Mouse (Mus musculus) forebrain, embryonic 15.5 days (tissue): Measurements from ENCODE around the gene Syt7. TPM values are rescaled to one million over a fixed set of nuclear protein-coding genes. Genes with fewer than 3 reads are reported as not detected.

Source experiments
- ATAC-seq: fragments of 200-750 bp; cut with Nextera tagmentation; replicated peaks from 2 replicates; pipeline ENCODE4 v1.8.0; 2017; ENCODE audit warnings: mild to moderate bottlenecking, moderate TSS enrichment, moderate library complexity
- H3K27ac ChIP-seq: fragments of 300-500 bp; sonication (generic); replicated peaks from 2 replicates; pipeline ENCODE4 v1.5.1; 2015; ENCODE audit warnings: mild to moderate bottlenecking, inconsistent platforms
- H3K27me3 ChIP-seq: fragments of 300-500 bp; sonication (generic); 2 replicates; pipeline ENCODE4 v1.6.1; 2015; ENCODE audit warnings: inconsistent platforms
- H3K36me3 ChIP-seq: fragments of 300-500 bp; sonication (generic); 2 replicates; pipeline ENCODE4 v1.6.1; 2015; ENCODE audit warnings: mild to moderate bottlenecking, inconsistent platforms
- H3K4me1 ChIP-seq: fragments of 300-500 bp; sonication (generic); 2 replicates; pipeline ENCODE4 v1.6.1; 2015; ENCODE audit warnings: inconsistent platforms
- H3K4me2 ChIP-seq: fragments of 300-500 bp; sonication (generic); replicated peaks from 2 replicates; pipeline ENCODE4 v1.6.1; 2015; ENCODE audit warnings: mild to moderate bottlenecking, inconsistent platforms
- H3K4me3 ChIP-seq: fragments of 300-500 bp; sonication (generic); 2 replicates; pipeline ENCODE4 v1.5.1; 2015; ENCODE audit warnings: mild to moderate bottlenecking, inconsistent platforms
- H3K9ac ChIP-seq: fragments of 300-500 bp; sonication (generic); replicated peaks from 2 replicates; pipeline ENCODE4 v1.6.1; 2015; ENCODE audit warnings: mild to moderate bottlenecking, inconsistent platforms
- H3K9me3 ChIP-seq: fragments of 300-500 bp; sonication (generic); 2 replicates; pipeline ENCODE4 v1.6.1; 2016; ENCODE audit warnings: inconsistent platforms
- WGBS: fragments of 180-500 bp; shearing (Covaris S2); methylation state at CpG from one replicate; pipeline ENCODE4 v1.1.7; 2015; ENCODE audit warnings: mixed read lengths; 5-methylcytosine and 5-hydroxymethylcytosine counted together
- polyA plus RNA-seq: library from polyadenylated mRNA; unstranded; fragments of >200 nt; fragmentation: Nextera tagmentation; extraction: Ambion mirVana; gene quantifications from 2 replicates; pipeline ENCODE4 v1.2.1, GENCODE M21; 2015

The Syt7 gene
- polyA plus RNA-seq, 1 experiment from 2014 or later: 8.9 TPM

DNA sequence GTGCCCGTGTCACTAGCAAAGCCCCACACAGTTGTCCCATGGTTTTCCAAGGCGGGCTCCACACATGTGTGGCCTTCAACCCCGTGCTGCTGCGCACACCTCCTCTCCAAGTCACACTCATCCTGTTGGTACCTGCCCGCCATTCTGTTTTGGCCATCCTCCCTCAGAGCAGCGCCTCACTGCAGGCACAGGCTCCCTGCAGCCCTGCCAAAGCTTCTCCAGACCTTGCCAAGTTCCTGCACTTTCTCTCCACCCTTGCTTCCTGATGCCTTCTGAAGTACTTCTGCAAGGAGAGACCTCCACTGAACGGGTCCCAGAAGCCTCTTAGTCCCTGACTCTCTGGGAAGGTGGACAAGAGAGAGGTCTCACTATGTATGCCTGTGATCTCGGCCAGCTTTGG is 40.5 kb downstream of the Syt7 start:
- WGBS: 81% methylated on average over 8 of the region's 8 CpGs
- peaks cover 33% of the 10 kb centered on the region for H3K4me1 ChIP-seq
- no peaks in the 10 kb centered on the region for H3K9me3 ChIP-seq
- no peaks in the 10 kb centered on the region for H3K27me3 ChIP-seq
- H3K36me3 ChIP-seq: no peaks in the 10 kb centered on the region
- no peak for ATAC-seq
- no peak overlapping the region for H3K27ac ChIP-seq
- no peak overlapping the region for H3K4me3 ChIP-seq
- no peak overlapping the region for H3K9ac ChIP-seq
- no peak overlapping the region for H3K4me2 ChIP-seq

DNA sequence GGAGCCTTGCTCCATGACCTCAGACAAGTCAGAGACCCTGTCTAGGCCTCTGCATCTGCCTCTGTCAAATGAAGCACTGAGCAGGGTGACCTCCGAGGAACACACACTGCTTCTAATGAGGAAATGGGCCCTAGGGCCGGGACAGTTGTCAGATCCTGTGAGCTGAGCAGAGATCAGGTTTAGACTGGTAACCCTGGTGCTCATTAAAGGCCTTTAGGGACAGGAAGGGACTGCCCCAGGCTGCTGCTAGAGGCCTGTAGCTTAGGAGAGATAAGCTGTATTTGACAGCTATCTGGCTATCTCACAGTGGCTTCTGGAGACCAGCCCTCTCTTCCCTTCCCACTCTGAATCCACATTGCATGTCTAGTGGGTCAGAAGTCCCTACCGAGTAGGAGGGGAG is 42.5 kb downstream of the Syt7 start:
- no peaks in the 10 kb centered on the region for H3K27me3 ChIP-seq
- no peak for ATAC-seq
- H3K36me3 ChIP-seq: no peaks in the 10 kb centered on the region
- H3K4me3 ChIP-seq: no peak overlapping the region
- 52% methylated on average over 3 of the region's 3 CpGs for WGBS
- H3K9me3 ChIP-seq: no peaks in the 10 kb centered on the region
- peaks cover 30% of the 10 kb centered on the region for H3K4me1 ChIP-seq
- no peak overlapping the region for H3K4me2 ChIP-seq
- H3K27ac ChIP-seq: peak overlapping the region; percentile 32; the same call in 1 of the 2 replicates
- no peak overlapping the region for H3K9ac ChIP-seq

DNA sequence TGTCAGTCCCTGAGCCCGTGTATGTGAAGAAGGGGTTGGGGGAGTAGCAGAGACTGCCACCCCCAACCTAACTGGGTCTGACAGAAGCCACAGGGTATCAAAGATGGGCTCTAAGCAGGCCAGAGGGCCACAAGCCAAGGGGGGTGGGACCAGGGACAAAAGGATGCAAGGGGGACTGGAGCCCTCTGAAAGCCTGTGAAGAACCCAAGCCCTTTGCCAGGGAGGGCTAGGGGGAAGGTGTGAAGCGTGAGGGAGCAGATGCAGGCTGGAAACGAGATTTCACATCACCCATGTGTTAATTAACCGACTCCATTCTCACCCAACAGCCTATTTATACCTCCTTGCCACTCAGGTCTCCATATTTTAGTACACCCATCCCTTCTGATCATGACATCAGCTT is 43.0 kb downstream of the Syt7 start:
- H3K27ac ChIP-seq: peak overlapping the region; percentile 32; the same call in 1 of the 2 replicates
- 29% methylated on average over 4 of the region's 4 CpGs for WGBS
- H3K36me3 ChIP-seq: no peaks in the 10 kb centered on the region
- no peak overlapping the region for H3K4me2 ChIP-seq
- no peak overlapping the region for H3K4me3 ChIP-seq
- ATAC-seq: peak; percentile 34; the same call in 1 of the 2 replicates
- peaks cover 29% of the 10 kb centered on the region for H3K4me1 ChIP-seq
- H3K9me3 ChIP-seq: no peaks in the 10 kb centered on the region
- H3K27me3 ChIP-seq: no peaks in the 10 kb centered on the region
- no peak overlapping the region for H3K9ac ChIP-seq

DNA sequence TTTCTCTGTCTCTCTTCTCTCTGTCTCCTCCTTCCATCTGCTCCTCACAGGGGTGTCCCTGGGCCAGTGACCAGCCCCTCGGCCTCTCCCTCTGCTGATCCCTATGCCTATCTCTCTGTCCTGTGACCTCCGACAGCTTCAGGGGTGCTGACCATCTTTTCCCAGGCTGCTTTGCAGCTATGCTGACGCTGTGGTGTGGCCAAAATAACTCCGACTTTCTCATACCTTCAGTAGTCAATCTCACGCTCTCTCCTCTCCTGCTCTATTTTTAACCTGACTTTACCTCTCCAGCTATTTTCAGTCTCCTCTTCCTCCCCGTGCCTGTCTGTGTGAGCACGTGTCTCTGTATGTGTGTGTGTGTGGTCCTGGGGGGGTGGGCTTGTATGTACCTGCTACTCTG is 44.3 kb downstream of the Syt7 start:
- no peak overlapping the region for H3K9ac ChIP-seq

DNA sequence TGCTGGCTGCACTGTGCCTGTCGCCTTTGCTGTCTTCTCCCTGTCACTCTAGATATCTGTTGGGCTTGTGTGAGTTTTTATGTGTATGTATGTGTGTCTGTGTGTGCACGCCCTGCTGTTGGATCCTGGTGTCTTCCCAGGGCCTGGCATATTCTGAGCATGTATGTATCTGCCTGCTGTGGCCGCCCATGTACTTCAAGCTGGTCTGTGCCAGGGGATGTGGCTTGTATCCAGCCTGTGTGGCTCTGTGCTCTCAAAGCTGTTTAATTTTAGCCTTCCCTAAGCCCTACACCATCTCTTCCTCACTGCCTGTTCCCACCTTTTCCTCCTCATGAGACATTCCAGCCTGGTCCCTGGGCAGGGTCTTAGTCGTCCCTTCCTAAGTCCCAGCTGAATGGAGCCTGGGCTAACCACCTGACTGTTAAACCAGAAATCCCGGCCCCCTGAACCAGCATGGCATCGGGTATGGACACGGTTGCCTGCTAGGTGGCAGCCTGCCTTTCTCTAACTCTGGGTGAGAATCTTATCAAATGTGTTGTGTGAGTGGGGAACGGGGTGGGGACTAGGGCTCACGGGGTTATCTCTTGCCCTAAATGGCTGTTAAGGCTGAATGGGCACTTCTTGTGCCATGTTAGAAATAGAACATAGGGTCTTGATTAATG is 45.1 kb downstream of the Syt7 start:
- Histone ChIP-seq H3K4me2 (no peak overlapping the region), H3K27ac (no peak overlapping the region), H3K36me3 (no peaks in the 10 kb centered on the region), H3K27me3 (no peaks in the 10 kb centered on the region), H3K4me3 (no peak overlapping the region), H3K4me1 (peaks cover 29% of the 10 kb centered on the region), H3K9me3 (no peaks in the 10 kb centered on the region), H3K9ac (no peak overlapping the region)
- WGBS: 59% methylated on average over 9 of the region's 9 CpGs
- no peak for ATAC-seq

More for the DNA sequence above, 44.3 kb downstream of the Syt7 start:
- H3K9me3 ChIP-seq: no peaks in the 10 kb centered on the region
- no peak overlapping the region for H3K4me2 ChIP-seq
- H3K4me3 ChIP-seq: no peak overlapping the region
- 74% methylated on average over 7 of the region's 7 CpGs for WGBS
- ATAC-seq: no peak
- no peaks in the 10 kb centered on the region for H3K27me3 ChIP-seq
- peaks cover 29% of the 10 kb centered on the region for H3K4me1 ChIP-seq
- no peaks in the 10 kb centered on the region for H3K36me3 ChIP-seq
- H3K27ac ChIP-seq: no peak overlapping the region

DNA sequence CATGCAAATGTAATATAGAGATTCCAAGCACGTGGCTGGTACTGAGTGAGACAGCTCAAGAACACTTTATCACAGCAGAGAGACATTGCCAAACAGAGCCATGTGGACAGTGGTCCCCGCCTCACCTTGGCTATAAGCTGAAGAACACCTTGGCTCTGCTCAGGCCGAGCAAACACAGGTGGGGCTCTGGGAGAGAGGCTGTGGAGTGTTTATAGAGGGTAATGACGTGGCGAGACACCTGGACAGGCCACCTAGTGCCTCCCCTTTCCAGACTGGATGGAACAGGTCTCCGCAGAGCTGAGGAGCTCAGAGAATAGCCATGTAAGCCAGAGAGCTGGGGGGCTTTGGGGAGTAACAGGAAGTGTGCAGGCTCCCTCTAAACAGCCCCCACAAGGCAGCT is 46.0 kb downstream of the Syt7 start:
- Histone ChIP-seq H3K9me3 (no peaks in the 10 kb centered on the region), H3K27me3 (no peaks in the 10 kb centered on the region), H3K27ac (no peak overlapping the region), H3K9ac (no peak overlapping the region), H3K36me3 (no peaks in the 10 kb centered on the region), H3K4me3 (no peak overlapping the region), H3K4me1 (peaks cover 24% of the 10 kb centered on the region), H3K4me2 (no peak overlapping the region)
- no peak for ATAC-seq
- 74% methylated on average over 6 of the region's 6 CpGs for WGBS

DNA sequence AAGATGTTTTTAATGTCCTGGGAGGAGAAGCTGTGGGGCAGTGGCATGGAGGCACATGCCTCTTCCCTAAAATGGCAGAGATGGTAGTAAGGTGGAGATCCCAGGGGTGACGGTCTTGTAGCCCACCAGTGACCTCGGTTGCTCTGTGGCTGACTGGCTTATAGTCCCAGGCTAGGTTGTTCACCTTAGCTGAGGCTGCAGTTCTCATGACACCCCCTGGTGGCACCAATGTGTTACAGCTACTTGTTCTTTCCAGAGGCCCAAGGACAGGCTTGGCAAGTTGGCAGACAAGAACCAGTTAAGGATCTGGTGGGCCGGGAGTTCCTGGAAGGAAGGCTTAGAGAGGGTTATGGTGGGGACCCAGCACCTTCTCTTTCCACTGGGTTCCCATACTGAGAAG is 47.0 kb downstream of the Syt7 start:
- ATAC-seq: no peak; the same call in 1 of the 2 replicates
- no peak overlapping the region for H3K9ac ChIP-seq
- no peaks in the 10 kb centered on the region for H3K9me3 ChIP-seq
- no peaks in the 10 kb centered on the region for H3K27me3 ChIP-seq
- peaks cover 22% of the 10 kb centered on the region for H3K4me1 ChIP-seq
- no peak overlapping the region for H3K27ac ChIP-seq
- 25% methylated on average over 3 of the region's 3 CpGs for WGBS
- H3K4me3 ChIP-seq: no peak overlapping the region
- peaks cover 3% of the 10 kb centered on the region; the same call in 1 of the 2 replicates for H3K36me3 ChIP-seq
- H3K4me2 ChIP-seq: no peak overlapping the region

DNA sequence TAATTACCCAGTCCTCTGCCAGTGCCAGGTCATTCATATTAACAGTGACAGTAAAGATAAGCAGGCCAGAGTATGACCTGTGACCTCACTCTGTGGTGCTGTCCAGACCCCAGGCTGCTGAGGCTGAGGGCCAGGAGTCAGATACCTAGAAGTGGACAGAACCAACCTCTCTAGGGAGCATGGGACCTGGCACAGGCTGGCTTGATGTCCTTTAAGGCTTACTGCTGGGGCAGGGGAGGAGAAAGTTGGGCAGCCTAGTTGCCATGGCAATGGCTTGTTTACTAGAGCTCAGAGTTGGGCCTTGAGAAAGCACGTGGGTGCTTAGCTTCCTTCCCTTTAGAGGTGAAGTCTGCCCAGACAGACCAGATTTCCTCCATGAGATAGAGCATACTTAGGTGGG is 47.8 kb downstream of the Syt7 start:
- ATAC-seq: no peak

DNA sequence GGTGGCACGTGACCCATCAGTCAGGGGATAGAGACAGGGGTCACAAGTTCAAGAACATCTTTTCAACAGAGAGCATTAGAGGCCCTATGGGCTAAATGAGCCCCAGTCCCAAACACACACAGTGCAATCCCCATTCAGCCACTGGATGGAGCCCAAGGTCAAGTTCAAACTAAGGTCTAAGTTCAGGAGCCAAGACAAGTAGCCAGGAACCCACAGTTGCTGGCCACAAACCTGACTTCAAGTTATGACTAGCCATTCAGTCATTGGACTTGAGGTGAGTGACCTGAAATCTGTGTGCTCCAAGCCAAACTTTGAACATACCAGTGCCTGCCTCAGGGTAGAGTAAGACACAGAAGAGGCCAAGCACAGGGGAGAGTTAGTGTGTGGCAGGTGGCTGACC is 48.6 kb downstream of the Syt7 start:
- Histone ChIP-seq H3K27ac (no peak overlapping the region), H3K9me3 (no peaks in the 10 kb centered on the region), H3K4me1 (peaks cover 10% of the 10 kb centered on the region; the same call in 1 of the 2 replicates), H3K27me3 (no peaks in the 10 kb centered on the region), H3K4me2 (no peak overlapping the region), H3K36me3 (peaks cover 3% of the 10 kb centered on the region; the same call in 1 of the 2 replicates), H3K4me3 (no peak overlapping the region), H3K9ac (no peak overlapping the region)
- no peak for ATAC-seq
- WGBS: 52% methylated on average over 1 of the region's 1 CpGs

More for the DNA sequence above, 47.8 kb downstream of the Syt7 start:
- Histone ChIP-seq H3K27me3 (no peaks in the 10 kb centered on the region), H3K4me1 (peaks cover 16% of the 10 kb centered on the region), H3K27ac (no peak overlapping the region), H3K4me2 (no peak overlapping the region), H3K4me3 (no peak overlapping the region), H3K36me3 (peaks cover 3% of the 10 kb centered on the region; the same call in 1 of the 2 replicates), H3K9me3 (no peaks in the 10 kb centered on the region), H3K9ac (no peak overlapping the region)
- WGBS: 29% methylated on average over 1 of the region's 1 CpGs

DNA sequence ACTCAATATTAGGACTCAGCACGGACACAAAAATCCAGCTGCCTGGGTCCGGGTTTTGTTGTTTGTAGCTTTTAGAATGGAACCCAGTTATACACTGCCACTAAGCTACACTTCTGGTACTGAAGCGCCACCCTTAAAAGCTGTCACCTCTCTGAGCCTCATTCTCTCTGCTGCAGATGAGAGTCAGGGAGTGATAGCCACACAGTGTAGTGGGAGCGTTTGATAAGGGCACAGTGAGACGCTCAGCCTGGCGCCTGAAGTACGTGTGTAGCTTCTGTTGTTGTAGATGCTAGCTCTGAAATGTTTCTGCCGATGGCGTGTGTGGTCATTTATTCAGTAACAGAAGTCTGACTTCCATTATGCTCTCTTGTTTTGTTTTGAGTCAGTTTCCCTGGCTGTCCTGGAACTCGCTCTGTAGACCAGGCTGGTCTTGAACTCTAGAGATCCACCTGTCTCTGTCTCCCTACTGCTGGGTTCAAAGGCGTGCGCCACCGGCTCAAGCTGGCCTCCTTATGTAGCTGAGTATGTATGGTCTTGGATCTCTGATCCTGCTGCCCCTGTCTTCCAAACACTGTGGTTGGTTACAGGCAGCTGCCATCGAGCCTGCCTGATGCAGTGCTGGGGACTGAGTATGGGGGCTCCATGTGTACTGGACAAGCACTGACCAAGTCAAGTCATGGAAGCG is 55.9 kb downstream of the Syt7 start:
- H3K9ac ChIP-seq: no peak overlapping the region
- H3K4me2 ChIP-seq: no peak overlapping the region
- peaks cover 16% of the 10 kb centered on the region for H3K36me3 ChIP-seq
- no peak for ATAC-seq
- WGBS: 90% methylated on average over 15 of the region's 15 CpGs
- no peak overlapping the region for H3K27ac ChIP-seq
- no peaks in the 10 kb centered on the region for H3K9me3 ChIP-seq
- no peaks in the 10 kb centered on the region for H3K4me1 ChIP-seq
- no peak overlapping the region for H3K4me3 ChIP-seq
- H3K27me3 ChIP-seq: no peaks in the 10 kb centered on the region

DNA sequence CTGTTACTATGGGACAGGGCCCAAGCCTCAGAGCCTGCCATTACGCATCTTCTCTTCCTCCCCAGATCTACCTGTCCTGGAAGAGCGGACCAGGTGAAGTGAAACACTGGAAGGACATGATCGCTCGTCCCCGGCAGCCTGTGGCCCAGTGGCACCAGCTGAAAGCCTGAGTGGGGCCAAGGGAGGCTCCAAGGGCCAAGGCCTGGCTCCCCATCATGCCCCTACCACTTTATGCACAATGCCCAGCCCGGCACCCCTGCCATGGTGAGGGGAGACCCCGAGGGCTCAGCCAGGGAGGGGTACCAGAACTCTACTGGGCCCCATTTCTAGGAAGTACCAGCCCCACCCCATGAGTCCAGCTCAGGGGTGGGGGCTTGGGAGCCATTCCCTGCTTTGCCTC is 59.4 kb downstream of the Syt7 start:
- Histone ChIP-seq H3K27ac (no peak overlapping the region), H3K4me3 (no peak overlapping the region), H3K9ac (no peak overlapping the region), H3K4me1 (no peaks in the 10 kb centered on the region), H3K27me3 (no peaks in the 10 kb centered on the region), H3K9me3 (no peaks in the 10 kb centered on the region), H3K4me2 (no peak overlapping the region), H3K36me3 (peaks cover 13% of the 10 kb centered on the region)
- ATAC-seq: no peak
- WGBS: 97% methylated on average over 7 of the region's 7 CpGs

DNA sequence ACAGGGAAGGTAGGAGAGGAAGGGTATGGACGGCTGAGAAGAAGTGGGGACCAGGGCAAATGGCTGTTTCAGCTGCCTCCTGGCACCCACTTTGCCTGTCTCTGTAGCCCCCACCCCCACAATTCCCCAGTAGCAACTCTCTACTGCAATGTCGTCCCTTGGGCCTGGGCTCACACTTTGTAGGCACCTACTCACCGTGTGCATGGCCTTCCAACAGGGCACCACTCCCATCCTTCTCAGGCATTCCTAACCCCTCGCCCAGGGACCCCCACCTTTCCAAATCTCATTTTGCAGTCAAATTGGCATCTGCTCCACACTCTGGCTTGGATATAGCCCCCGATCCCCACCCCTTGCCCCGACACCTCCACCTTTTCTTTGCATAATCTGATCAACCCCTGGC is 60.3 kb downstream of the Syt7 start:
- 75% methylated on average over 6 of the region's 6 CpGs for WGBS
- peak; percentile 46; the same call in 1 of the 2 replicates for ATAC-seq
- H3K4me1 ChIP-seq: no peaks in the 10 kb centered on the region
- no peak overlapping the region for H3K4me3 ChIP-seq
- no peaks in the 10 kb centered on the region for H3K9me3 ChIP-seq
- H3K27ac ChIP-seq: no peak overlapping the region
- H3K27me3 ChIP-seq: 0 out of 2 replicates have a peak, but pooled peaks cover under 1% of the 10 kb centered on the region
- H3K4me2 ChIP-seq: no peak overlapping the region
- no peak overlapping the region for H3K9ac ChIP-seq
- H3K36me3 ChIP-seq: peaks cover 13% of the 10 kb centered on the region
